Comparison of ENCODE assay signal across 24 mouse cellular contexts in genomic region chr5:135680967-135681545, GRCm38 (mm10). TPM values are rescaled to one million over a fixed set of nuclear protein-coding genes. Genes with fewer than 3 reads are reported as not detected.
DNase-seq lines count a peak whose midpoint lies in the region; ATAC-seq and TF ChIP-seq lines count a peak whose summit lies in the region.
"Had no signal": no experiment of that assay in that cellular context is flagged by ENCODE, and none has a peak within 500 bp of the region (broad histone marks: within the 10 kb centered on the region; RNA-seq: fewer than 3 reads in every experiment).

No protein-coding gene starts in this region.

- DNase-seq in liver, adult 2 months (ENCODE audit: extremely low read depth, low read depth, low spot score), result peak; percentile 64
- DNase-seq in brain, adult 2 months (ENCODE audit: low read depth, low spot score), result peak; percentile 36
- no peak for DNase-seq in spleen, postnatal 4 days (ENCODE audit: low spot score in 2 of 2)
- no peak for DNase-seq in heart, adult 18-20 months
- DNase-seq: adrenal gland, adult 2 months; adrenal gland, postnatal 14 days; B cell, adult 2 months; cerebellum, adult 18-20 months; cerebellum, adult 9-10 months; cerebellum, postnatal 14 days; gastrocnemius, postnatal 10 days; gastrocnemius, postnatal 36 days had no signal

- peak overlapping the region; percentile 26; the same call in 1 of the 2 replicates for H3K9ac ChIP-seq in liver, adult 2 months (ENCODE audit: low read depth, low read length)
- H3K9ac ChIP-seq in liver, embryonic 12.5 days, result no peak overlapping the region
- H3K9ac ChIP-seq in intestine, postnatal 0 days (ENCODE audit: low read depth, low read length), result no peak overlapping the region
- H3K9ac ChIP-seq: forebrain, embryonic 13.5 days; hindbrain, embryonic 12.5 days; hindbrain, embryonic 15.5 days had no signal

- no peaks in the 10 kb centered on the region for H3K27me3 ChIP-seq in liver, adult 2 months (ENCODE audit: control insufficient read depth, insufficient read depth, low read length)
- no peaks in the 10 kb centered on the region for H3K27me3 ChIP-seq in liver, embryonic 12.5 days (replicated peaks)
- H3K27me3 ChIP-seq in intestine, postnatal 0 days (replicated peaks; ENCODE audit: control insufficient read depth, insufficient read depth, low read length), result no peaks in the 10 kb centered on the region
- H3K27me3 ChIP-seq: CH12.LX; forebrain, embryonic 13.5 days; hindbrain, embryonic 12.5 days; hindbrain, embryonic 15.5 days; Patski had no signal

- ATAC-seq in liver, embryonic 12.5 days, result no peak
- ATAC-seq in intestine, postnatal 0 days, result peak; percentile 61
- ATAC-seq: forebrain, embryonic 13.5 days; forebrain, embryonic 16.5 days; inflammation-experienced regulatory T-cells, adult 6 months; Patski had no signal

- WGBS in liver, adult 2 months, result 62% methylated on average over 6 of the region's 6 CpGs
- 73% methylated on average over 6 of the region's 6 CpGs for WGBS in liver, embryonic 12.5 days (ENCODE audit: insufficient replicate concordance)
- WGBS in intestine, postnatal 0 days, result 50% methylated on average over 6 of the region's 6 CpGs

- TF ChIP-seq POLR2A in liver, adult 2 months (IDR thresholded peaks at IDR 0.05; ENCODE audit: extremely low read depth, insufficient read depth, low read length), result no peak

- H3K4me1 ChIP-seq in liver, adult 2 months (ENCODE audit: control insufficient read depth, insufficient read depth, low read length), result peaks cover 27% of the 10 kb centered on the region
- H3K4me1 ChIP-seq in liver, embryonic 12.5 days, result peaks cover 1% of the 10 kb centered on the region; the same call in 1 of the 2 replicates
- no peaks in the 10 kb centered on the region for H3K4me1 ChIP-seq in intestine, postnatal 0 days (replicated peaks; ENCODE audit: control insufficient read depth, insufficient read depth, low read length)

- TF ChIP-seq CTCF in liver, adult 2 months (IDR thresholded peaks at IDR 0.05; ENCODE audit: low read depth, low read length), result no peak
- TF ChIP-seq CTCF in intestine, postnatal 0 days (IDR thresholded peaks at IDR 0.05; ENCODE audit: low read depth), result no peak

- no peak overlapping the region for H3K4me3 ChIP-seq in liver, adult 2 months (ENCODE audit: insufficient read depth, low read depth, low read length)
- H3K4me3 ChIP-seq in liver, embryonic 12.5 days, result no peak overlapping the region
- H3K4me3 ChIP-seq in intestine, postnatal 0 days (ENCODE audit: low read depth, low read length), result no peak overlapping the region
- H3K4me3 ChIP-seq: forebrain, embryonic 10.5 days; forebrain, embryonic 13.5 days; hindbrain, embryonic 12.5 days; hindbrain, embryonic 15.5 days had no signal

- no peaks in the 10 kb centered on the region for H3K36me3 ChIP-seq in liver, adult 2 months (ENCODE audit: control insufficient read depth, insufficient read depth, low read length)
- no peaks in the 10 kb centered on the region for H3K36me3 ChIP-seq in liver, embryonic 12.5 days
- no peaks in the 10 kb centered on the region for H3K36me3 ChIP-seq in intestine, postnatal 0 days (ENCODE audit: control insufficient read depth, insufficient read depth)
- H3K36me3 ChIP-seq: forebrain, embryonic 10.5 days; G1E; hindbrain, embryonic 12.5 days; hindbrain, embryonic 15.5 days had no signal

- H3K27ac ChIP-seq in liver, adult 2 months (replicated peaks; ENCODE audit: insufficient read depth, low read depth, low read length), result peak overlapping the region; percentile 72
- H3K27ac ChIP-seq in liver, embryonic 12.5 days, result no peak overlapping the region
- peak overlapping the region; percentile 66 for H3K27ac ChIP-seq in intestine, postnatal 0 days (ENCODE audit: low read depth, low read length)
- H3K27ac ChIP-seq: forebrain, embryonic 10.5 days; forebrain, embryonic 13.5 days; hindbrain, embryonic 12.5 days; hindbrain, embryonic 15.5 days had no signal

- H3K79me2 ChIP-seq in liver, adult 2 months (ENCODE audit: control insufficient read depth, insufficient read depth, low read length), result no peaks in the 10 kb centered on the region; the same call in 1 of the 2 replicates

- H3K9me3 ChIP-seq in liver, embryonic 12.5 days (replicated peaks), result no peaks in the 10 kb centered on the region
- H3K9me3 ChIP-seq in intestine, postnatal 0 days (ENCODE audit: control insufficient read depth), result no peaks in the 10 kb centered on the region
- H3K9me3 ChIP-seq: forebrain, embryonic 13.5 days; G1E; hindbrain, embryonic 12.5 days; hindbrain, embryonic 15.5 days had no signal

- H3K4me2 ChIP-seq in liver, embryonic 12.5 days, result no peak overlapping the region
- no peak overlapping the region for H3K4me2 ChIP-seq in intestine, postnatal 0 days (replicated peaks; ENCODE audit: low read depth)
- H3K4me2 ChIP-seq: forebrain, embryonic 13.5 days; heart, embryonic 11.5 days; hindbrain, embryonic 12.5 days; hindbrain, embryonic 15.5 days had no signal

RNA-seq across cellular contexts. Expression of gene Por, which starts 11.2 kb away (rescaled TPM):
- 284 and 345 TPM in 2 replicates for total RNA-seq in liver, adult 2 months (2014; rRNA removed)
- 211 and 254 TPM in 2 replicates for polyA plus RNA-seq in liver, adult 2 months (2012; rRNA removed)
- 34.7 and 36.6 TPM in 2 replicates for polyA plus RNA-seq in liver, embryonic 12.5 days (2016; fragmentation: Nextera tagmentation; extraction: Ambion mirVana)
- 82.3 and 91.7 TPM in 2 replicates for polyA plus RNA-seq in intestine, postnatal 0 days (2015; fragmentation: Nextera tagmentation; extraction: Ambion mirVana)
- 10 to 100 TPM; 66.4 to 82.7 TPM for total RNA-seq in heart, adult 18-20 months (2021)

RNA-seq across cellular contexts. Expression of gene Rhbdd2, which starts 48.6 kb away (rescaled TPM):
- 8.5 and 9.7 TPM in 2 replicates for total RNA-seq in liver, adult 2 months (2014; rRNA removed)
- polyA plus RNA-seq in liver, adult 2 months (2012; rRNA removed), result 17.0 and 20.9 TPM in 2 replicates
- polyA plus RNA-seq in liver, embryonic 12.5 days (2016; fragmentation: Nextera tagmentation; extraction: Ambion mirVana), result 15.8 and 17.3 TPM in 2 replicates
- polyA plus RNA-seq in intestine, postnatal 0 days (2015; fragmentation: Nextera tagmentation; extraction: Ambion mirVana), result 27.9 and 28.5 TPM in 2 replicates
- total RNA-seq in heart, adult 18-20 months (2021), result 10 to 100 TPM; 24.2 to 26.8 TPM

Comparison
In these comparisons a context has a peak if more than half of its experiments do, and no peak if none do; other contexts are left out.
1. DNase-seq: peak in liver, adult 2 months (single experiment) and brain, adult 2 months (single experiment); none in spleen, postnatal 4 days (0 of 2) and heart, adult 18-20 months (0 of 2).